Mouse (Mus musculus): Measurements from ENCODE around the gene Plpp4. TPM values are rescaled to one million over a fixed set of nuclear protein-coding genes. Genes with fewer than 3 reads are reported as not detected.

The Plpp4 gene
- polyA plus RNA-seq (2015; fragmentation: Nextera tagmentation; extraction: Ambion mirVana) = 7.5 and 9.3 TPM in 2 replicates

DNA sequence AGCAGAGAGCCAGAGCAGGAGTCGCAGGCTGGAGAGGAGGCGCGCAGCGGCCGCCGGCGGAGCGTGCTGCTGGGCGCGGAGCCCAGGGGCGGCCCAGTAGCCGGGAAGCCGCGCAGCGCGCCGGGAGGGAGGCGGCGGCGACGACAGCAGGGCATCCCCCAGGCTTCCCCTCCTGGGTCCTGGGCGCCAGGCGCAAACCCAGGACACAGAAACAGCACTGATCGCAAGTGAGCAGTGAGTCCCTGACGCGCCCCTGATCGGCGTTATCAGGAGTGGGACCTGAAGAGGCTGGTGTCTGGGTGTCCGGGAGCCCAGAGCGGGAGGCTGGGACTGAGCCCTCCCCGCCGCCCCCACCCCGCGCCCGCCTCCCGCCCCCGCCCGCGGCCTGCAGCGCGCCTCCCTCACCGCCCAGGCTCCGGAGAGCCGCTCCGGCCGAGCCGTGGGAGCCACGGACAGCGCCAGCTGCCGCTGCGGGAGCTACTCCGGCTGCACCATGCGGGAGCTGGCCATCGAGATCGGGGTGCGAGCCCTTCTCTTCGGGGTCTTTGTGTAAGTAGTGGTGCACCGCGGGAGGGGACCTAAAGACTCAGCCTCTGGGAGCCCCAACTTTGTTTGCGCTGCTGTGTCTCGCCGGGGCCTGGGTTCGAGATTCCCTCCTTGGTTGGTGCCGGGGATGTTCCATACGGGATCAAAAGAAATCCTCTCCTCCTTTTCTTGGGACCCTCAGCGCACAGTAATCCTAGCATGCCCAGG is at the start of gene Plpp4:
Plpp4 (plus strand) TSS at position 411 of the 753 bp plus-strand sequence.
- H3K4me2 ChIP-seq = peak within 1 kb of the TSS; percentile 87
- H3K4me1 ChIP-seq (replicated peaks) = peaks cover 21% of the 10 kb centered on the region
- H3K36me3 ChIP-seq = no peaks in the 10 kb centered on the region
- WGBS = 1% methylated on average over 46 of the region's 66 CpGs
- H3K27ac ChIP-seq = peak within 1 kb of the TSS; percentile 3; the same call in 1 of the 2 replicates
- H3K4me3 ChIP-seq = peak within 1 kb of the TSS; percentile 50
- H3K9me3 ChIP-seq = no peaks in the 10 kb centered on the region
- ATAC-seq (ENCODE audit: low FRiP score) = peak; percentile 78
- peak within 1 kb of the TSS; percentile 76 for H3K9ac ChIP-seq
- H3K27me3 ChIP-seq = peaks cover 46% of the 10 kb centered on the region

DNA sequence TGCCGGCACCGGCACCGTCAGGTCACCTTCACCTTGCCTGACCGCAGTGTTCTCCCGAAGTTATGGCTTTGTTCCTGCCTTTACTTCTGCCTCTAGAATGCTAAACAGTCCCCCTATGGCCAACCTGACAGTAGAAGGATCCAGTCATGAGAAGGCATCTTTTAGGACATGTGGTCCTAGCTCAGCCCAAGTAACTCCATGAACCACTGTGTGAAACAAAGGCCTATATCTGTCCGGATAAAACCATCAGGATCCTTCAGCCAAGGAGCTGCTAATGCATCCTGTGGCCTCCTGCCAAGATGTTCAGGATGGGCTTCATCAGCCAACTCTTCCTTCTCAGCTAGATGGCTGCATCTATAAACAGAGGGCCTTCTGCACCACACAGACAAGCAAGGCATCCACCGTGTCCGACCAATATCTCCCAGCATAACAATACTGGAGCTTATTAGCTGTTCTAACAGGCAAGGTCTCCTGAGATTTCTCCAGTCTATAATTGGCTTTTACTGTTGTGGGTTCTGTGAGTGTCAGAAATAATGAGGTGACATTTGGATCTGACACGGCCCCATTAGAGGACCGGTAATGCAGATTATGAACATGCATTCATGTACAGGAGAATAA is 40.8 kb upstream of the Plpp4 start:
- Histone ChIP-seq H3K9ac (no peak overlapping the region), H3K36me3 (no peaks in the 10 kb centered on the region), H3K9me3 (no peaks in the 10 kb centered on the region), H3K4me2 (no peak overlapping the region), H3K27ac (peak overlapping the region; percentile 76), H3K27me3 (no peaks in the 10 kb centered on the region), H3K4me3 (no peak overlapping the region), H3K4me1 (replicated peaks) (peaks cover 19% of the 10 kb centered on the region)
- 65% methylated on average over 10 of the region's 10 CpGs for WGBS
- ATAC-seq (ENCODE audit: low FRiP score) = 0 out of 2 replicates have a peak, but pooled peaks have one; percentile 63

- ATAC-seq (ENCODE audit: low FRiP score) = no peak
- peak overlapping the region; percentile 49; the same call in 1 of the 2 replicates for H3K27ac ChIP-seq
- H3K9ac ChIP-seq = no peak overlapping the region
- no peak overlapping the region for H3K4me3 ChIP-seq
- H3K36me3 ChIP-seq = no peaks in the 10 kb centered on the region
- H3K4me1 ChIP-seq (replicated peaks) = peaks cover 19% of the 10 kb centered on the region
- 63% methylated on average over 10 of the region's 10 CpGs for WGBS
- no peak overlapping the region for H3K4me2 ChIP-seq
- no peaks in the 10 kb centered on the region for H3K27me3 ChIP-seq
- H3K9me3 ChIP-seq = no peaks in the 10 kb centered on the region
Measured at GRCm38 (mm10) chr7:129216547-129217195, 40.2 kb upstream of the Plpp4 start.

DNA sequence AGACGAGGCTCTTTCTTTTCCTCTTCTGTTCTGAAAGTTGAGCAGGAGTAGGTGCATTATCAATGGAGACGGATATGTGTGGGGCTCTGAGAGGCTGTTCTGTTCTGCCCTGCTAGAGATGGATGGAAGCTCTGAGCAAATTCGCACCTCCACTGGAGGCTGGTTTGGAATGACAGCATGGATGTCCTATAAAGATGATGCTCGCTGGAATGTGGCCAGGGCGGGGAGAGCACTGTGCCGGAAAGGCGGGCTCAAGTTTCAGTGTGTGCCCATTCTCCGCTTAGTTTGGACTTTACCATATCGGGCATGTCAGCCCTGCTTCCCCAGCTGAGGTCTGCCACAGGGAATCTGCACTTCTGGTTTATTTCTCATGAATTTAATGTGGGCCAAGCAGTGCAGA is 35.9 kb upstream of the Plpp4 start:
- H3K9me3 ChIP-seq = no peaks in the 10 kb centered on the region
- no peak for ATAC-seq (ENCODE audit: low FRiP score)
- 76% methylated on average over 9 of the region's 9 CpGs for WGBS
- H3K9ac ChIP-seq = no peak overlapping the region
- H3K27ac ChIP-seq = no peak overlapping the region
- no peaks in the 10 kb centered on the region for H3K36me3 ChIP-seq
- H3K4me3 ChIP-seq = no peak overlapping the region
- no peaks in the 10 kb centered on the region for H3K27me3 ChIP-seq
- peaks cover 10% of the 10 kb centered on the region for H3K4me1 ChIP-seq (replicated peaks)
- H3K4me2 ChIP-seq = no peak overlapping the region

DNA sequence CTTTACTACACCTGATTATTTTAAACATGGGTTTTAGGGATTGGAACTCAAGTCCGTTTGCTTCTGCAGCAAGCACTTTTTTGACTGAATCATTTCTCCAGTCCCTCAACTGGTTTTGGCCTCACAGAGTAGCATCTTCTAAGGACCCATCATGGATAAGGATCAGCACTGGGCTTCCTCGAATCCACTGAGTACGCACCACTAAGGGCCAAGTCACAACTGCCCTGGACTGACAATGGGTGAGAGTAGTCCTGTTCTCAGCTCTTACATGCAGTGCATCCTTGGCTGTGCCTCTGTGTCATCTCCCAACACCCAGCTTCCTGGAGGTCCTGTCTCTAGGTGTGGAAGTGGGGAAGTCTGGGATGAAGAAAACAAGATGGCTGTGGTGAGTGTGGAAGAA is 35.2 kb upstream of the Plpp4 start:
- no peak overlapping the region for H3K27ac ChIP-seq
- no peak overlapping the region for H3K9ac ChIP-seq
- H3K9me3 ChIP-seq = no peaks in the 10 kb centered on the region
- no peak overlapping the region for H3K4me3 ChIP-seq
- H3K4me2 ChIP-seq = no peak overlapping the region
- WGBS = 94% methylated on average over 3 of the region's 3 CpGs
- H3K27me3 ChIP-seq = no peaks in the 10 kb centered on the region
- H3K36me3 ChIP-seq = no peaks in the 10 kb centered on the region
- H3K4me1 ChIP-seq (replicated peaks) = peaks cover 6% of the 10 kb centered on the region
- no peak for ATAC-seq (ENCODE audit: low FRiP score)

GRCm38 (mm10) chr7:129235410-129235809 is 21.4 kb upstream of the Plpp4 start:
- Histone ChIP-seq H3K36me3 (no peaks in the 10 kb centered on the region), H3K9ac (no peak overlapping the region), H3K27ac (no peak overlapping the region), H3K4me2 (no peak overlapping the region), H3K4me3 (no peak overlapping the region), H3K9me3 (no peaks in the 10 kb centered on the region), H3K27me3 (no peaks in the 10 kb centered on the region), H3K4me1 (replicated peaks) (no peaks in the 10 kb centered on the region)
- no peak for ATAC-seq (ENCODE audit: low FRiP score)
- 48% methylated on average over 2 of the region's 2 CpGs for WGBS

DNA sequence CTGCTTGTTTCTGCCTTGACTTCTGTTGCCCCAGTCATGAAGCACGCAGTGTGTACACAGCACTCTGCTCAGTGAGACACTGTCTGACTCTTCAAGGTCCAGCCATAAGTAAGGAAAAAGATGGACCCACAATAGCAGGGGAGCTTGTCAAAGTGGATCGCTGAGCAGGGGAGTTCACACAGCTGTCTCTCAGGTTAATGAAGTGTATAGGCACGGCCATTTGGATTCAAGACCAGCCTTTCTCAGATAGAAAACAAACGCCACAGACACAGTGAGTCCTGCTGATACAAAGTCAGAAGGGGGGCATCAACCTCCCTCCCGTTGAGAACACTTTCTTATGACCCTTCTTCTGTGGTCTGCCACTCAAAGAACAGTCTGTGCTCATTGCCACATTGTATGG is 20.8 kb upstream of the Plpp4 start:
- H3K4me2 ChIP-seq = no peak overlapping the region
- no peaks in the 10 kb centered on the region for H3K36me3 ChIP-seq
- 40% methylated on average over 5 of the region's 5 CpGs for WGBS
- no peak overlapping the region for H3K9ac ChIP-seq
- no peaks in the 10 kb centered on the region for H3K9me3 ChIP-seq
- H3K27ac ChIP-seq = no peak overlapping the region
- H3K4me1 ChIP-seq (replicated peaks) = no peaks in the 10 kb centered on the region
- H3K27me3 ChIP-seq = no peaks in the 10 kb centered on the region
- H3K4me3 ChIP-seq = no peak overlapping the region
- no peak for ATAC-seq (ENCODE audit: low FRiP score)

GRCm38 (mm10) chr7:129250981-129251380 is 5.8 kb upstream of the Plpp4 start:
- Histone ChIP-seq H3K4me3 (no peak overlapping the region), H3K4me2 (no peak overlapping the region), H3K9me3 (no peaks in the 10 kb centered on the region), H3K27me3 (peaks cover 20% of the 10 kb centered on the region), H3K36me3 (no peaks in the 10 kb centered on the region), H3K4me1 (replicated peaks) (peaks cover 4% of the 10 kb centered on the region; the same call in 1 of the 2 replicates), H3K27ac (no peak overlapping the region), H3K9ac (no peak overlapping the region)
- no peak for ATAC-seq (ENCODE audit: low FRiP score)

GRCm38 (mm10) chr7:129253406-129253805 is 3.4 kb upstream of the Plpp4 start:
- 86% methylated on average over 6 of the region's 6 CpGs for WGBS

DNA sequence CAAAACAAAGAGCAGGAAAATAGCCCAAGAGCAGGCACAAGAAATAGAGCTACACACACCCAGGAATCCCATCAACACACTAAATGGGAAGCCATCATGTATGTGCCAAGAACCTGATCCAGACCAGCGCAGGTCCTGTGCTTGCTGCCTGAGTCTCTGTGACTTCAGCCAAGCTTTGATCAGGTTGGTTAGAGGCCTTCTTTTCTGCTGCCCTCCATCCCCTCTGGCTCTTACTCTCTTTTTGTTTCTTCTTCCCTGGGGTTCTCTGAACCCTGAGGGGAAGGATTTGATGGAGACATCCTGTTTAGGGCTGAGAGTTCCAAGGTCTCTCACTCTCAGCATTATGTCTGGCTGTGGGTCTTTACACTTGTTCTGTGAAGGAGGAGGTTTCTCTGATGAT is 2.7 kb upstream of the Plpp4 start:
- Histone ChIP-seq H3K4me1 (replicated peaks) (peaks cover 21% of the 10 kb centered on the region), H3K9me3 (no peaks in the 10 kb centered on the region), H3K4me2 (no peak overlapping the region), H3K27ac (no peak overlapping the region), H3K36me3 (no peaks in the 10 kb centered on the region), H3K4me3 (no peak overlapping the region), H3K9ac (no peak overlapping the region), H3K27me3 (peaks cover 38% of the 10 kb centered on the region)
- ATAC-seq (ENCODE audit: low FRiP score) = no peak
- WGBS = 95% methylated on average over 1 of the region's 1 CpGs

More at GRCm38 (mm10) chr7:129253406-129253805, 3.4 kb upstream of the Plpp4 start:
- Histone ChIP-seq H3K4me2 (no peak overlapping the region), H3K4me3 (no peak overlapping the region), H3K9ac (no peak overlapping the region), H3K4me1 (replicated peaks) (peaks cover 21% of the 10 kb centered on the region), H3K27me3 (peaks cover 36% of the 10 kb centered on the region), H3K36me3 (no peaks in the 10 kb centered on the region), H3K27ac (no peak overlapping the region), H3K9me3 (no peaks in the 10 kb centered on the region)
- ATAC-seq (ENCODE audit: low FRiP score) = no peak

DNA sequence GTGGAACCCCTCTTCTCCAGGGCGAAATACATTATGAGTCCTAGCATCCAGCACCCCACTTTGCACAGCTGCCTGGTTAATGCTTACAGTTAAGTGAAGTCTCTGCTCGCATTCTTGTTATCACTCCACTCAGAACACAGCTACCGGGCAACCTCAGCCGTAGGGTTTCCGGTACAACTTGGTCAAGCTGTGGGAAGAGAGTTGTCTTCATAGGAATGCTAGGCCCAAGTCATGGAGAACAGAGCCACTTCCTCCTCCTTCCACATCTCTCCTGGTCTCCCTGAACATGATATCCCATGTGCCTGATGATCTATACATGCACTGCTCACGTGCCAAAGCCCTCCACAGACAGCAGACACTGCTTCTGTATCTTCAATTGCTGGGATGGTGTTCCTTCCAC is 1.4 kb upstream of the Plpp4 start:
- Histone ChIP-seq H3K9ac (no peak overlapping the region), H3K27ac (no peak overlapping the region), H3K27me3 (peaks cover 43% of the 10 kb centered on the region), H3K4me2 (no peak overlapping the region), H3K4me3 (no peak overlapping the region), H3K9me3 (no peaks in the 10 kb centered on the region), H3K4me1 (replicated peaks) (peaks cover 21% of the 10 kb centered on the region), H3K36me3 (no peaks in the 10 kb centered on the region)
- WGBS = 95% methylated on average over 6 of the region's 6 CpGs
- no peak for ATAC-seq (ENCODE audit: low FRiP score)

DNA sequence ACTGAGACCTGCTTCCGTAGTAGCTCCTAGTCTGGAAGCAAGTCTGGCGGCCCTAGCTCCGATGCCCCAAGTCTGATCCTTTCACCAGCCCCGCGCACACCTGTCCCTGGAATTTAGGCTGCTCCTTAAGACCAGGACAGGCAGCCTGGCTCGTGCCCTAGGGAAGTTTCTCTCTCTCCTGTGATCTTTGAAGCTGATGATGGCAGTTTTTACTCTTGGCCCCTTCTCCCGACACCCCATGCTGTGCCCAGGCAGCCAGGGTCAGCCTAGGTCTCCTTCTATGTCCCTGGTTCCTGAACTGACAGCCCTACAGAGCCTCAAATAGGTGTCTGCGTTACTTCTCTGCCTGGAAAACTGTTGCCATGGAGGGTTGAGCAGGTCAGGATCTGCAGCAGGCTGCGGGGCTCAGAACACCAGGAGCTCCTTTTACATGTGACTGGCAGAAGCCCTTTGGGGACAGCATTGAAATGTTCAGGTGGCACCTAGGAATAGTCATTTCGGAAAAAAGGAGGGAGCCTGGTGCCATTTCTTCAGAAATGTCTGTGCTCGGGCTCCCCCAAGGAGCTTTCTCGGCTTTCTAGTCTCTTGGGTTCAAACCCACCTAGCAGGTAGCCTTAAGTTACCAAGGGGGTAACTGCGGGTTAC is 665 bp downstream of the Plpp4 start:
- peaks cover 21% of the 10 kb centered on the region for H3K4me1 ChIP-seq (replicated peaks)
- ATAC-seq (ENCODE audit: low FRiP score) = no peak
- 11% methylated on average over 13 of the region's 13 CpGs for WGBS
- no peaks in the 10 kb centered on the region for H3K9me3 ChIP-seq
- peak overlapping the region; percentile 76 for H3K9ac ChIP-seq
- no peaks in the 10 kb centered on the region for H3K36me3 ChIP-seq
- H3K4me2 ChIP-seq = peak overlapping the region; percentile 87
- no peak overlapping the region for H3K27ac ChIP-seq
- H3K4me3 ChIP-seq = peak overlapping the region; percentile 50
- H3K27me3 ChIP-seq = peaks cover 46% of the 10 kb centered on the region

Measured in hindbrain, embryonic 13.5 days (tissue).